Mouse (Mus musculus): ENCODE data around the gene Srp68. TPM values are rescaled to one million over a fixed set of nuclear protein-coding genes. Genes with fewer than 3 reads are reported as not detected.

Srp68 gene
- 108 and 109 TPM in 2 replicates for polyA plus RNA-seq (2015; fragmentation: Nextera tagmentation; extraction: Ambion mirVana)

DNA sequence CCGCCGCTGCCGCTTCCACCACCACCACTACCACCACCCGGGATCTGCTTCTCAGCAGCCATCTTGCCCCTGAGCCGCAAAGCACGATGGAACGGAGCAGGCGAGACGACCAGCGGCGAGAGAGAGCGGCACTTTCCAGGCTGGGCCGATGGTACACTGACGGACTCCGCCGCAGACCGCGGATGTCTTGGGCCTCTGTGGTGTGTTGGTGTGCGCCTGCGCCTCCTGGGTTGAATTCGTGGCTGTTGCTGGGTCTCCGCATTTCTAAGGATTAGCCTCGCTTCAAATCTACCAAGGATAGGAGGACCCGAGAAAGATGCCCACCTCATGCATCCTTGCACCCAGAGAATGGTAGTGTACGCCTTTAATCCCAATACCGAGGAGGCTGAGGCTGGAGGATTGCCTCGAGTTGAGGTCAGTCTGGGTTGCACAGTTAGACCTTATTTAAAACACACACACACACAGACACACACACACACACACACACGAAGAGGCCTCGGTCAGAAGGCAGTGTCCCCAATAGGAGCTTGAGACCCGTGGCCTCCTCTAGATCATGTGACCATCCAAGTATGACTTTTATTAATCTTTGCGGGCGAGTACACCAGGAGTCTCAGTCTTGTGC lies at the start of gene Srp68:
Srp68 (minus strand) TSS at position 173 of the 622 bp plus-strand sequence.
- Histone ChIP-seq H3K4me1 (peaks cover 28% of the 10 kb centered on the region), H3K27me3 (no peaks in the 10 kb centered on the region), H3K36me3 (peaks cover 29% of the 10 kb centered on the region), H3K4me3 (peak within 1 kb of the TSS; percentile 89), H3K9me3 (no peaks in the 10 kb centered on the region), H3K27ac (peak within 1 kb of the TSS; percentile 89), H3K4me2 (peak within 1 kb of the TSS; percentile 67), H3K9ac (peak within 1 kb of the TSS; percentile 87)
- WGBS = 2% methylated on average over 32 of the region's 32 CpGs
- ATAC-seq (ENCODE audit: insufficient number of reproducible peaks, low FRiP score, low TSS enrichment, low read depth) = peak; percentile 95

DNA sequence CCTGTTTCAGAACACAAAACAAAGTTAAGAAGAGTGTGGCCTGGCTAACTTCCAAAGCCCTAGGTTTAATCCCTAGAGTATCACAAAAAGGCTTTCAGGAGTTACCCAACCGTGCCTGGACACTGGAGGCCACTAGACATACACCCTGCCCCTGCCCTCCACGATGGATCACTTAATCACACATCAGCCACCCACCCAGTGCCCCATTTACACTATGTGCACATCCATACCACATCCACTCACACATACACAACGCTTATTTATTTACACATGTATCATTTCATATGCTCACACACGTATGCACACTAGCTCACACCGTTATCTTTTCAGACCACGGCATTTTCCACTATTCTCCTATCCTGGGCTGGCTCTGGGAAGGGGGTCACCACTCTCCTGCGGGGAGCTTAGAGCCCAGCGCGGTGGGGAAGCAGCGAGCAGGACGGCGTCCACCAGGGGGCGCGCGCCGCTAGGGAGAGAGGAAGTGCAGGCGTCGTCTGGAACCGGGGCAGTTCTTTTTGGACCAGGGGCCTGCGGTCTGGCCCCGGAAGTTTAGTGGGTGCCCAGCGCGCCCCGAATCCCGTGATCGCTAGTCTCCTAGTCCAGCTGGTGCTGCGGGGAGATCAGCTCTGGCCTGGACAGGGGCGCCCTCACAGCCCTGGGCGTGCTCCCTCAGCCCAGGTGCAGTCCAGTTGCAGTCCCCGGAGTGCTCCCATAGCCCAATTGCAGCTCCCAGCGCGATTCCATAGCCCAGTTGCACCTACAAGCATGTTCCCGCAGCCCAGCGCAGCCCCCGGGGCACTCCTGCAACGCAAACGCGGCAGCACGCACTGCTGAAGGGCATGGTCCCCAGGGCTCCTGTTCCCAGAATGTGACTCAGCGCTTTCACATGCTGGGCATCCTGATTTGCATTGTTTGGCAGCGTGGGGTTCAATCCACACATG lies 45.0 kb upstream of the Srp68 start:
- Histone ChIP-seq H3K27me3 (no peaks in the 10 kb centered on the region), H3K4me1 (peaks cover 5% of the 10 kb centered on the region), H3K4me3 (peak overlapping the region; percentile 46), H3K27ac (no peak overlapping the region), H3K9me3 (no peaks in the 10 kb centered on the region), H3K9ac (peak overlapping the region; percentile 56), H3K36me3 (no peaks in the 10 kb centered on the region), H3K4me2 (peak overlapping the region; percentile 98)
- 3% methylated on average over 41 of the region's 41 CpGs for WGBS
- peak; percentile 42; the same call in 1 of the 2 replicates for ATAC-seq (ENCODE audit: insufficient number of reproducible peaks, low FRiP score, low TSS enrichment, low read depth)

DNA sequence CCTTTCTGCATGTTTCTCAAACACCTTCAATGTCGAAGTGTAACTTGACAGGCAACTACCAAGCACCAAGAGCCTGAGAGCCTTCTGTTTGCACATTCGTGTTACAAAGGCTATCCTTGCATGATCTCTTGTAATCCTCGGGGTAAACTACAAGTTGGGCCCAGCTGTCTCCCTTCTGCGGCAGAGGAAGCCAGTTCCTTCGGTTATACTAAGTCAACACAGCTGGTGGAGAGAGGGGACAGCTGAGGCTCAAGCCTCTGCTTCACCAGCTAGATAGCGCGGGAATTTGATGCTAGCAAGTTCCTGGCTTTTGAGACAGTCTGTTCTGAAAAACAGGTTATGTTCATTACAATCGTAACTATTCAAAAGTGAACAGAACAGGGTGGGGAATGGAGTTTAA lies 38.3 kb upstream of the Srp68 start:
- no peaks in the 10 kb centered on the region for H3K9me3 ChIP-seq
- no peak overlapping the region for H3K27ac ChIP-seq
- no peaks in the 10 kb centered on the region for H3K36me3 ChIP-seq
- no peak overlapping the region for H3K4me3 ChIP-seq
- 45% methylated on average over 8 of the region's 8 CpGs for WGBS
- H3K9ac ChIP-seq = no peak overlapping the region
- no peak overlapping the region for H3K4me2 ChIP-seq
- H3K27me3 ChIP-seq = no peaks in the 10 kb centered on the region
- ATAC-seq (ENCODE audit: insufficient number of reproducible peaks, low FRiP score, low TSS enrichment, low read depth) = no peak
- no peaks in the 10 kb centered on the region for H3K4me1 ChIP-seq

DNA sequence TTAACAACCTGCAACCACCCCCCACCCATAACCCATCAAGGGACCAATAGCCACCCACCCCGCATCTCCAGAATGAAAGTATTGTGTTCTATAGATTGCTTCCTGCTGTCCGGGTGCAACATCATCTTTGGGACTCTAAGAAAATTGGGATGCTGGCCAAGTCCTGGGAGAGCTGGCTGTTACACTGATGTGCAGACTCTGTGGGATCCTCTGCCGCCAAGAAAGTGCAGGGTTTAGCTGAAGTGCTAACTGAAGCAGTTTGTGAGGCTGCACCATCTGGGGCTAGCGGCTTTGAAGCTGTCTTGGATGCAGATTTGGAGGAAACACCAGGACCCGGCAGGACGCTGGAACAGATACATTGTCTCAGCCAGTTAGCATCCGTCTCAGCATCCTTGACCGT lies 37.2 kb upstream of the Srp68 start:
- Histone ChIP-seq H3K4me3 (no peak overlapping the region), H3K36me3 (no peaks in the 10 kb centered on the region), H3K27ac (no peak overlapping the region), H3K4me2 (no peak overlapping the region), H3K9me3 (no peaks in the 10 kb centered on the region), H3K9ac (no peak overlapping the region), H3K4me1 (no peaks in the 10 kb centered on the region), H3K27me3 (no peaks in the 10 kb centered on the region)
- WGBS = 43% methylated on average over 8 of the region's 8 CpGs
- no peak for ATAC-seq (ENCODE audit: insufficient number of reproducible peaks, low FRiP score, low TSS enrichment, low read depth)

DNA sequence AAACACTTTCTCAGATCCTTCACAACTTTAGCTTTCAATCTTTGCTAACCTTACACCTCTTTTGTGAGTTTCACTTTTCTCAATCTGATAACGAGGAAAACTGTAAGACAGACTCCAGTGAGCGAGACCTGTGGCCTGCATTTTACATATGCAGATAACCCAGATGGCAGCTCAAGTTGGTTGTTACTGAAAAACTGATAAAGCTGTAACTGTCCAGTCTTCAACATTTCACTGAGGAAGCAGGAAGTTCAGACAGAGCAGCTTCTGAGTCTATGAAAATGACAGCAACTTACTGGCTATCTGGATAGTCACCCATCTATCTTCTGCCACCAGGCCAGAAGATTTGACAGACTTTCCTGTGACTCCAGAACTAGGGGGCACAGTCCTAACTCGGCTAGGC lies 35.6 kb upstream of the Srp68 start:
- Histone ChIP-seq H3K27me3 (no peaks in the 10 kb centered on the region), H3K36me3 (peaks cover 3% of the 10 kb centered on the region), H3K9ac (no peak overlapping the region), H3K4me1 (peaks cover 6% of the 10 kb centered on the region), H3K9me3 (no peaks in the 10 kb centered on the region), H3K4me3 (no peak overlapping the region), H3K4me2 (no peak overlapping the region), H3K27ac (no peak overlapping the region)
- no peak for ATAC-seq (ENCODE audit: insufficient number of reproducible peaks, low FRiP score, low TSS enrichment, low read depth)
- WGBS = 74% methylated on average over 3 of the region's 3 CpGs

DNA sequence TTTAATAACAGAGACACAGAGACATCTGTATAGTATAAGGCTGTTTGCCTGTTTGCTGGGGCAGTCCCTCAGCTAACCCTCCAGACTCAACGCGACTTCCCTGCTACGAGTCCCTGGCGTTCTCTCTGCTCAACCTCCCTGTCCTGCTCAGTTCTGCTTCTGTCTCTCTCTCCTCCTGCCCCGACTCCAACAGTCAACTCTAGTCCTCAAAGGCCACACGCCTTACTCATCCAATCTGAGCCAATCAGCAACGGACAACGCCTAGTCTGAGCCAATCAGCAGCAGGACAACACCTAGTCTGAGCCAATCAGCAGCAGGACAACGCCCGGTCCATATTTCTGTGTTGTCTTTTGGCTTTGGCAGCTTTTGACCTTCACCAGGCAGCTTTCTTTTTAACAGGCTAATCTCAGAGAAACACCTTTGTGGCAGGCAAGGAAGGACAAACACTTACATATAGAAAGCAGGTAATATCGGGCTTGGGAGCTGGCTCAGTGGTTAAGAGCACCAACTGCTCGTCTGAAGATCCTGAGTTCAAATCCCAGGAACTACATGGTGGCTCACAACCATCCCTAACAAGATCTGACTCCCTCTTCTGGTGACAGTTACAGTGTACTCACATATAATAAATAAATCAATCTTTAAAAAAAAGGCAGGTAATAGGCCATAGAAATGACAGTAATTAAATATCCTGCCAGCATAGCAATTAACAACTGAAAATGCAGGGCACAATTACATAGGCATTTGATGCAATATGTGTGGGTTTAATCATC lies 33.9 kb upstream of the Srp68 start:
- Histone ChIP-seq H3K9ac (no peak overlapping the region), H3K36me3 (peaks cover 19% of the 10 kb centered on the region), H3K4me3 (no peak overlapping the region), H3K27me3 (no peaks in the 10 kb centered on the region), H3K9me3 (no peaks in the 10 kb centered on the region), H3K4me2 (no peak overlapping the region), H3K27ac (no peak overlapping the region), H3K4me1 (peaks cover 6% of the 10 kb centered on the region)
- 88% methylated on average over 12 of the region's 12 CpGs for WGBS
- ATAC-seq (ENCODE audit: insufficient number of reproducible peaks, low FRiP score, low TSS enrichment, low read depth) = no peak

DNA sequence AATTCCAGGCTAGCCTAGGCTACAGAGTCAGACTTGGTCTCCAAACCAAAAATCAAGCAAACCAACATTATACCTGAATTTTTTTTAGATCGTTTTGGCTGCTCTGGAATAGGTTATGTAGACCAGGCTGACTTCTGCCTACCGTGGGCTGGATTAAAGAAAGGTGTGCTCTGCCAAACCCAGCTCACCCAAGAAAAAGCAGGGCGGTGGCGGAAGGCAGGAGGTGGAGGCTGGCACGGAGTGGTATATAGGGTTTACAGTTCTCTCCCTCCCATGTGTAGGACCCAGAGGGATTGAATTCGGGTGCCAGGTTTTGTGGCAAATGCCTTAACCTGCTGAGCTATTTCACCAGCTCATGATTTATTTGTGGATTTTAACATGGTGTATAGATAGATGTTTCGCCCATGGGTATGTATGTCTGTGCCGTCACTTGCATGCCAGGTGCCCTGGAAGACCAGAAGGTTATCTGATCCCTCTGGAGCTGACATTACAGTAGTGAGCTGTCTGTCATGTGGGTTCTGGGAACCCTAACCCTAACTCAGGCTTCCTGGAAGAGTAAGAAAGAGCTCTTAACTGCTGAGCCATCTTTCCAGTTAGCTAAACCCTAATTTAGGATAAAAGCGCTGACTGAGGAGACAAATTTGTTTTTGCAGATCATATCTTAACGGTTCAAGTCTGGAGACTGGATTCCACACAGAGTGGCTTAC lies 33.2 kb upstream of the Srp68 start, which contains the start of gene Exoc7:
Exoc7 (minus strand) TSS at position 215 of the 707 bp plus-strand sequence.
- no peaks in the 10 kb centered on the region for H3K9me3 ChIP-seq
- H3K4me3 ChIP-seq = peak within 1 kb of the TSS; percentile 63
- H3K9ac ChIP-seq = peak within 1 kb of the TSS; percentile 66
- 82% methylated on average over 10 of the region's 10 CpGs for WGBS
- H3K4me1 ChIP-seq = peaks cover 6% of the 10 kb centered on the region
- peak within 1 kb of the TSS; percentile 84 for H3K4me2 ChIP-seq
- peaks cover 27% of the 10 kb centered on the region for H3K36me3 ChIP-seq
- H3K27ac ChIP-seq = no peak within 1 kb of the TSS; the same call in 1 of the 2 replicates
- no peaks in the 10 kb centered on the region for H3K27me3 ChIP-seq
- no peak for ATAC-seq (ENCODE audit: insufficient number of reproducible peaks, low FRiP score, low TSS enrichment, low read depth)

DNA sequence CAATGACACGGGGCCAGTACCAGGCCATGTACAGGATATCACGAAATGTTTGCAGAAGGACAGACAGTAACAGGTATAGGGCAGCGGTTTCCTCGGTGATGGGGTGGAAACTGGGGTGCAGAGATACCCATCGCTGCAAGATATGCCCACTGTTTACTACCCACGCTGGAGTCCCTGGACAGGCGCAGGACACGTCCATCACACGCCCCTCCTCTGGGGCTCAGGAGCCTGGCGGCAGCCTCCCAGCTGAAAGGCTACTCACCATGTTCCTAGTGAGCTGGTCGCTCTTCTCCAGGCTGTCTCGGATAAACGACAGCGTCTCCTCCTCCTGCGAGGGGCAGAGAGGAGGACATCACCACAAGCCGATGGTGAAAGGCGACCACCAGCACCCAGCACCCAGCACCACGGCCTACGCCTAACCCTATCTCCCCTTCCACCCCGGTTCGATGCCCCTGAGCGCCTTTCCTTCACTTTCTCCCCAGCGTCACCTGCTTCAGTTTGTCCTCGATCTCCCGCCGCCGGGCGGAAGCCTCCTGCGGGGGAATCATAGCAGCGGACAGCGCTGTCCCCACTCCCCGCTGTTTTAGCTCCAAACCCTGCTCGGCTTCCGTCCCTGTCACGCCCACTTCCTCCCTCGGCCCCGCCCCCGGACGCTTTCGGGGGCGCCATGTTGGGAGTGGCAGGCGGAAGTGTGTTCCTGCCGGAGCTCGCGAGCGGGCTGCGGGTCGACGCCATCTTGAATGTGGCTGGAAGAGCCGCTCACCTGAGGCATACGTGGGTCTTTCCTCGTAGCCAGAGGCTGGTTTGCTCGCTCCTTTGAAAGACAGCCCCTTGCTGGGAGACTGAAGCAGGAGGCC lies 32.3 kb upstream of the Srp68 start:
- Histone ChIP-seq H3K9ac (peak overlapping the region; percentile 66), H3K4me1 (peaks cover 6% of the 10 kb centered on the region), H3K9me3 (no peaks in the 10 kb centered on the region), H3K4me3 (peak overlapping the region; percentile 63), H3K27me3 (no peaks in the 10 kb centered on the region), H3K27ac (no peak overlapping the region; the same call in 1 of the 2 replicates), H3K36me3 (peaks cover 35% of the 10 kb centered on the region), H3K4me2 (peak overlapping the region; percentile 84)
- 2% methylated on average over 53 of the region's 53 CpGs for WGBS
- ATAC-seq (ENCODE audit: insufficient number of reproducible peaks, low FRiP score, low TSS enrichment, low read depth) = peak; percentile 84

DNA sequence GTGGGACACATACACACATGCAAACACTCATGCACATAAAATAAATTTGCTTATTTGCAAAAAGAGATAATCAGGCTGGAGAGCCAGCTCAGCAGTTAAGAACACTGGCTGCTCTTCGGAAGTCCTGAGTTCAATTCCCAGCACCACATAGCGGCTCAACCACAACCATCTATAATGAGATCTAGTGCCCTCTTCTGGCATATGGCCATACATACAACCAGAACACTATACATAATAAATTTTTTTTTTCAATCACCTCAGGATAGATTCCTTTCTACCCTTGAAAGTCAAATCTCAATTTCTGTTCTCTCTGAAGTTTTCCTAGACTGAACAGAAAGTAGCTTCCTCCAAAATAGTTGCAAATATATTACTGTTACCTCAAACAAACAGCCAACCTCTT lies 31.4 kb upstream of the Srp68 start:
- 94% methylated on average over 2 of the region's 2 CpGs for WGBS
- ATAC-seq (ENCODE audit: insufficient number of reproducible peaks, low FRiP score, low TSS enrichment, low read depth) = no peak
- no peak overlapping the region for H3K27ac ChIP-seq
- H3K36me3 ChIP-seq = peaks cover 44% of the 10 kb centered on the region
- peaks cover 6% of the 10 kb centered on the region for H3K4me1 ChIP-seq
- H3K4me3 ChIP-seq = peak overlapping the region; percentile 63
- peak overlapping the region; percentile 84 for H3K4me2 ChIP-seq
- no peaks in the 10 kb centered on the region for H3K27me3 ChIP-seq
- no peak overlapping the region for H3K9ac ChIP-seq
- H3K9me3 ChIP-seq = no peaks in the 10 kb centered on the region

DNA sequence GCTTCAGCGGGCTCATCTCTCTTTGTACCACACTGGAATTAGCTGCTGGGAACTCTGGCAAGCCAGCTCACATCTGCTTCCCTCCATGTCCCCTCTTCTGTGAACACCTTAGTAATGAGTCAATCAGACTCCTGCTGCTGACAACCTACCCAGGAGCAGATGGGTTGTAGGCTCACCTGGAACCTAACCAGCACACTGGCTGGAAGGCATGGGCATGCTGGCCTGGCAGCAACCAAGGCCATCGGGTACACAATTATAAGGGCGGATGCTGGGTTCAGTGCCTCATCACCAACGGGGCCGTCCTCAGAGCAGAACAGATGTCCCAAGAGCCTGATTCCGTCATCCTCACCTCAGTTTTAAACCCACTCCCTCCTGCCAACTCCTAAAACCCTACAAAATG lies 24.6 kb upstream of the Srp68 start:
- Histone ChIP-seq H3K4me1 (peaks cover 2% of the 10 kb centered on the region; the same call in 1 of the 2 replicates), H3K9ac (no peak overlapping the region), H3K27ac (no peak overlapping the region), H3K4me2 (no peak overlapping the region), H3K9me3 (no peaks in the 10 kb centered on the region), H3K4me3 (no peak overlapping the region), H3K36me3 (peaks cover 97% of the 10 kb centered on the region), H3K27me3 (no peaks in the 10 kb centered on the region)
- ATAC-seq (ENCODE audit: insufficient number of reproducible peaks, low FRiP score, low TSS enrichment, low read depth) = no peak
- WGBS = 87% methylated on average over 6 of the region's 6 CpGs

Measured in limb, embryonic 15.5 days (tissue).